Mouse (Mus musculus) telencephalon, adult 2 months (tissue): ENCODE data around the gene Cdca7l.

Experiments used
- DNase-seq: peaks from one replicate; pipeline ENCODE4 v3.0.0-alpha.2; 2011; ENCODE audit warnings: low read depth, low spot score

Gene Cdca7l

GRCm38 (mm10) chr12:117809327-117810017 is 5.4 kb downstream of the Cdca7l start:
- DNase-seq, result no peak

- DNase-seq, result no peak
Observed at GRCm38 (mm10) chr12:117810074-117810473, 6.0 kb downstream of the Cdca7l start.

- peak; percentile 23 for DNase-seq
Observed at GRCm38 (mm10) chr12:117820138-117820858, 16.2 kb downstream of the Cdca7l start.

- no peak for DNase-seq
Observed at GRCm38 (mm10) chr12:117820859-117821221, 16.8 kb downstream of the Cdca7l start.

GRCm38 (mm10) chr12:117821394-117821793 is 17.3 kb downstream of the Cdca7l start:
- no peak for DNase-seq

GRCm38 (mm10) chr12:117828350-117828749 is 24.3 kb downstream of the Cdca7l start:
- DNase-seq, result no peak

GRCm38 (mm10) chr12:117831351-117831961 is 27.4 kb downstream of the Cdca7l start:
- no peak for DNase-seq

- no peak for DNase-seq
Observed at GRCm38 (mm10) chr12:117832190-117832589, 28.1 kb downstream of the Cdca7l start.

- DNase-seq, result no peak
Observed at GRCm38 (mm10) chr12:117834652-117835051, 30.6 kb downstream of the Cdca7l start.

GRCm38 (mm10) chr12:117835371-117835770 is 31.3 kb downstream of the Cdca7l start:
- DNase-seq, result no peak

GRCm38 (mm10) chr12:117837376-117837775 is 33.3 kb downstream of the Cdca7l start:
- no peak for DNase-seq

- no peak for DNase-seq
Observed at GRCm38 (mm10) chr12:117840705-117841104, 36.6 kb downstream of the Cdca7l start.

- DNase-seq, result no peak
Observed at GRCm38 (mm10) chr12:117842676-117843075, 38.6 kb downstream of the Cdca7l start.

- peak; percentile 5 for DNase-seq
Observed at GRCm38 (mm10) chr12:117843302-117844074, 39.4 kb downstream of the Cdca7l start.

GRCm38 (mm10) chr12:117844075-117844408 is 40.0 kb downstream of the Cdca7l start:
- DNase-seq, result no peak

GRCm38 (mm10) chr12:117844917-117845316 is 40.8 kb downstream of the Cdca7l start:
- DNase-seq, result no peak

GRCm38 (mm10) chr12:117848621-117849020 is 44.5 kb downstream of the Cdca7l start:
- no peak for DNase-seq

GRCm38 (mm10) chr12:117850472-117850871 is 46.4 kb downstream of the Cdca7l start:
- DNase-seq, result no peak

- peak; percentile 11 for DNase-seq
Observed at GRCm38 (mm10) chr12:117853316-117853715, 49.2 kb downstream of the Cdca7l start.

- no peak for DNase-seq
Observed at GRCm38 (mm10) chr12:117857023-117857422, 52.9 kb downstream of the Cdca7l start.

GRCm38 (mm10) chr12:117857884-117858283 is 53.8 kb downstream of the Cdca7l start:
- no peak for DNase-seq

GRCm38 (mm10) chr12:117860840-117861239 is 56.8 kb downstream of the Cdca7l start:
- DNase-seq, result no peak
